Comparison of ENCODE assay signal across 8 mouse cellular contexts in the genomic region with DNA sequence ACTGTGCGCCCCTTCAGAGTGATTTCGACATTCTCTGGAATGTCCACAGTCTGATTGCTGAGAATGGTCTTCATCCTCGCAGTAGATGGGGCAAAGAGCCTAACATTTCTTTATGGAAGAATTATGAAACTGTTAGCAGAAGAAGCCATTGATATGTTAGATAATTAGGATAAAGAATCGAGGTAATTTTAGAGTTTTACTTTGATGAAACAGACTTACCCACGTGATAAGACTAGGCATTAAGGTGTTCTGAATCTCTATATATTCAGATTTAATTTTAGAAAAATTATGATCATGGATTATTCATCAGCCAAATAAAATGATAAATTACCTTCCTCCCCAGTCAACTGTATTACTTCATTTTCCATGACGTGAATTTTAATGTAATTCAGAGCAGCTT. TPM values are rescaled to one million over a fixed set of nuclear protein-coding genes. Genes with fewer than 3 reads are reported as not detected.
DNase-seq lines count a peak whose midpoint lies in the region; ATAC-seq lines count a peak whose summit lies in the region.

A gene (minus strand): TSS at position 101 of the 400 bp plus-strand sequence.

- no peak within 1 kb of the TSS for H3K27ac ChIP-seq in embryonic facial prominence, embryonic 13.5 days
- no peak within 1 kb of the TSS for H3K27ac ChIP-seq in heart, embryonic 15.5 days
- H3K27ac ChIP-seq in neural tube, embryonic 14.5 days (ENCODE audit: low read depth, low read length) = no peak within 1 kb of the TSS

- ATAC-seq in embryonic facial prominence, embryonic 13.5 days (ENCODE audit: insufficient number of reproducible peaks, insufficient read depth, low FRiP score, low TSS enrichment, low read depth) = no peak
- ATAC-seq in heart, embryonic 15.5 days (replicated peaks; ENCODE audit: insufficient number of reproducible peaks, insufficient read depth, low FRiP score, low read depth) = no peak
- ATAC-seq in neural tube, embryonic 14.5 days (ENCODE audit: low read depth) = no peak

- no peak within 1 kb of the TSS for H3K4me2 ChIP-seq in embryonic facial prominence, embryonic 13.5 days
- no peak within 1 kb of the TSS for H3K4me2 ChIP-seq in heart, embryonic 15.5 days
- no peak within 1 kb of the TSS for H3K4me2 ChIP-seq in neural tube, embryonic 14.5 days (ENCODE audit: low read depth, low read length)

- H3K27me3 ChIP-seq in embryonic facial prominence, embryonic 13.5 days = no peaks in the 10 kb centered on the region
- no peaks in the 10 kb centered on the region for H3K27me3 ChIP-seq in heart, embryonic 15.5 days
- no peaks in the 10 kb centered on the region for H3K27me3 ChIP-seq in neural tube, embryonic 14.5 days (ENCODE audit: control insufficient read depth, insufficient read depth, low read length)

- no peak within 1 kb of the TSS for H3K9ac ChIP-seq in embryonic facial prominence, embryonic 13.5 days
- H3K9ac ChIP-seq in heart, embryonic 15.5 days = no peak within 1 kb of the TSS
- no peak within 1 kb of the TSS for H3K9ac ChIP-seq in neural tube, embryonic 14.5 days (replicated peaks; ENCODE audit: low read depth, low read length)

- H3K9me3 ChIP-seq in embryonic facial prominence, embryonic 13.5 days = no peaks in the 10 kb centered on the region
- no peaks in the 10 kb centered on the region for H3K9me3 ChIP-seq in heart, embryonic 15.5 days (replicated peaks)
- no peaks in the 10 kb centered on the region for H3K9me3 ChIP-seq in neural tube, embryonic 14.5 days (ENCODE audit: control insufficient read depth, low read length)

- H3K4me3 ChIP-seq in embryonic facial prominence, embryonic 13.5 days = no peak within 1 kb of the TSS
- no peak within 1 kb of the TSS for H3K4me3 ChIP-seq in heart, embryonic 15.5 days
- H3K4me3 ChIP-seq in neural tube, embryonic 14.5 days (ENCODE audit: low read depth, low read length) = no peak within 1 kb of the TSS

- H3K4me1 ChIP-seq in embryonic facial prominence, embryonic 13.5 days = no peaks in the 10 kb centered on the region
- H3K4me1 ChIP-seq in heart, embryonic 15.5 days (replicated peaks) = no peaks in the 10 kb centered on the region
- H3K4me1 ChIP-seq in neural tube, embryonic 14.5 days (ENCODE audit: control insufficient read depth, insufficient read depth, low read length) = no peaks in the 10 kb centered on the region

- H3K36me3 ChIP-seq in embryonic facial prominence, embryonic 13.5 days = no peaks in the 10 kb centered on the region
- H3K36me3 ChIP-seq in heart, embryonic 15.5 days = no peaks in the 10 kb centered on the region
- H3K36me3 ChIP-seq in neural tube, embryonic 14.5 days (ENCODE audit: control insufficient read depth, insufficient read depth, low read length) = no peaks in the 10 kb centered on the region

- no peak for DNase-seq in layer of hippocampus, adult 18-20 months (ENCODE audit: low spot score in 2 of 2)
- no peak for DNase-seq in layer of hippocampus, adult 11-12 months (ENCODE audit: low spot score)
- DNase-seq in left cerebral cortex, postnatal 25 days (ENCODE audit: low spot score in 2 of 2) = no peak
- no peak for DNase-seq in frontal cortex, postnatal 10 days (ENCODE audit: low spot score in 2 of 2)
- DNase-seq in lung, postnatal 25 days (ENCODE audit: low spot score) = no peak

- 74% methylated on average over 6 of the region's 6 CpGs for WGBS in embryonic facial prominence, embryonic 13.5 days
- WGBS in heart, embryonic 15.5 days = 67% methylated on average over 6 of the region's 6 CpGs
- WGBS in neural tube, embryonic 14.5 days = 80% methylated on average over 5 of the region's 6 CpGs

- intact Hi-C loops in left cerebral cortex, postnatal 25 days (cut with DNase I) = no loop called here

RNA-seq across cellular contexts. Expression of the gene that starts here (rescaled TPM):
- total RNA-seq in layer of hippocampus, adult 18-20 months (2021) = 10 to 100 TPM; 28.1 to 36.9 TPM
- polyA plus RNA-seq in embryonic facial prominence, embryonic 13.5 days (2015; fragmentation: Nextera tagmentation; extraction: Ambion mirVana) = 151 and 233 TPM in 2 replicates
- polyA plus RNA-seq in heart, embryonic 15.5 days (2015; fragmentation: Nextera tagmentation; extraction: Ambion mirVana) = 55.3 and 74.5 TPM in 2 replicates
- total RNA-seq in left cerebral cortex, postnatal 25 days (2021) = 10 to 100 TPM; 23.5 to 26.2 TPM
- polyA plus RNA-seq in neural tube, embryonic 14.5 days (2014; fragmentation: Nextera tagmentation; extraction: Ambion mirVana) = 53.9 and 54.2 TPM in 2 replicates
